Mouse (Mus musculus): ENCODE results near the gene Rcc2. TPM values are rescaled to one million over a fixed set of nuclear protein-coding genes. Genes with fewer than 3 reads are reported as not detected.
A peak's percentile ranks its signal among the peaks of the same experiment; 100 is the strongest.

Rcc2 gene
- total RNA-seq, 2 experiments from 2014 or later: 87.4 to 91.7 TPM

GRCm38 (mm10) chr4:140742543-140742942 is 42.2 kb downstream of the Rcc2 start, which contains the start of gene Padi6:
TSS of gene Padi6 (minus strand) at chr4:140742643.
- no peak within 1 kb of the TSS for H3K27ac ChIP-seq
- intact Hi-C loops (cut with DNase I): no loop called here
- H3K4me3 ChIP-seq: no peak within 1 kb of the TSS
- DNase-seq (ENCODE audit: extremely low spot score in 1 of 2, low spot score in 2 of 2): no peak
- TF ChIP-seq CTCF (IDR thresholded peaks at IDR 0.05): no peak

GRCm38 (mm10) chr4:140743086-140743485 is 42.7 kb downstream of the Rcc2 start:
- TF ChIP-seq CTCF (IDR thresholded peaks at IDR 0.05): no peak
- Histone ChIP-seq H3K27ac (no peak overlapping the region), H3K4me3 (no peak overlapping the region)
- no peak for DNase-seq (ENCODE audit: extremely low spot score in 1 of 2, low spot score in 2 of 2)
- intact Hi-C loops (cut with DNase I): no loop called here

GRCm38 (mm10) chr4:140744654-140745053 is 44.3 kb downstream of the Rcc2 start:
- H3K27ac ChIP-seq: no peak overlapping the region
- no peak overlapping the region for H3K4me3 ChIP-seq
- DNase-seq (ENCODE audit: extremely low spot score in 1 of 2, low spot score in 2 of 2): peak; percentile 38 to 62
- TF ChIP-seq CTCF (IDR thresholded peaks at IDR 0.05): peak; percentile 65
- intact Hi-C loops (cut with DNase I): loop anchor here (1.0 kb wide), 1 partner anchor 65 kb away; no protein-coding TSS in a partner anchor

DNA sequence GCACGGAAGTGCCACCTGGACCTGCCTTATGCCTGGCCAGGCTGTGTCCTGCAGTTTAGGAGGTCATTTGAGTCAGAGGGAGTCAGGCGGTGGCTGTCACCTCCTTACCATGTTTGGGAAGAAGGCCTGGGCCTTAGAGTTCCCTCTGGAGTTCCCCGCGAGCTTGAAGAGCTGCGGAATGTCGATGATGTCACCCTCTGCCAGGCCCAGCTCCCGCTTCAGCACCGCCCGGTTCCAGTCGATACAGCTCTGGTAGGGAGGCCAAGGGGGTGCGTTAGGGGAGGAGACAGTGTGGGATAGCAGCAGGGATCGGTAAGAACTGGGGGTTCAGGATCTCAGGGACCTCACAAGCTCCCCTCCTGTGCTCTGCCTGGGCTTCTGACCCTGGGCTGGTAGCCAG is 47.6 kb downstream of the Rcc2 start:
- intact Hi-C loops (cut with DNase I): no loop called here

GRCm38 (mm10) chr4:140750328-140750727 is 50.0 kb downstream of the Rcc2 start:
- intact Hi-C loops (cut with DNase I): no loop called here
- DNase-seq (ENCODE audit: extremely low spot score in 1 of 2, low spot score in 2 of 2): no peak
- Histone ChIP-seq H3K4me3 (no peak overlapping the region), H3K27ac (no peak overlapping the region)
- no peak for TF ChIP-seq CTCF (IDR thresholded peaks at IDR 0.05)

More for the DNA sequence above, 47.6 kb downstream of the Rcc2 start:
- Histone ChIP-seq H3K4me3 (no peak overlapping the region), H3K27ac (no peak overlapping the region)
- DNase-seq (ENCODE audit: extremely low spot score in 1 of 2, low spot score in 2 of 2): no peak
- TF ChIP-seq CTCF (IDR thresholded peaks at IDR 0.05): no peak

DNA sequence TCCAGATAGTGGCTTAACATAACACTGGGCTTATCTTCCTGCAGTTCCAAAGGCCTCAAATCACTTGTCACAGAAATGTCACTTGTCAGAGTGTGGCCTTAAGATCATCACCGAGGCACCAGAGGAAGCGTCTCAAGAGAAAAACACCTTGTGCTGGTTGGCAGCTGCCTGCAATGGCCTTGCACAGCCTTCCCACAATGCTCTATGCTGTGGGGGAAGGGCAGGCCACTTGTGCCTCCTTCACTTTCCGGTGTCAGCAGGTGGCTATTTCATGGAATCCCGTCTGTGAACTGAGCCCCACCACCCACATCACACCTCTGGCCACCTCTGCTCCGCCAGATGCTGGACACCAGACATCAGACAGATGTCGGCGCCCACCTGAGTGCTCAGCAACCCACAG is 53.0 kb downstream of the Rcc2 start:
- DNase-seq (ENCODE audit: extremely low spot score in 1 of 2, low spot score in 2 of 2): no peak
- no peak for TF ChIP-seq CTCF (IDR thresholded peaks at IDR 0.05)
- Histone ChIP-seq H3K4me3 (no peak overlapping the region), H3K27ac (no peak overlapping the region)
- intact Hi-C loops (cut with DNase I): no loop called here

DNA sequence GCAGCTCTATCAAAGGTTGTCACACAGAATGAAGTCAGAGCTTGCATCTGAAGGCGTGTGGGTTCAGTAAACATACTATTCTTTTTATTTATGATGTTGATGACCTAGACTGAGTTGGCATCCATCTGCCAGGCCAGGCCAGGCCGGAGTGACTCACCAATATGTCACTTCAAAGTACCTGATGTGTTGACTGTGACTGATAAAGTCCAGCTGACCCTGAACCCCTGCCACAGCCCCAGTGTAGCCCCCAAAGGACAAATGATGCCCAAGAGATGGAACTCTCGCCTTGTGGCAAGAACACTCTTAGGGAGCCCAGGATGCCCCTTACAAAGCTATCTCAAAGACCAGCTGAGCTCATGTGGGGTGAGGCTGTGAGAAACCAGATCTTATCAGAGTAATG is 55.5 kb downstream of the Rcc2 start:
- no peak for DNase-seq (ENCODE audit: extremely low spot score in 1 of 2, low spot score in 2 of 2)
- H3K4me3 ChIP-seq: no peak overlapping the region
- no peak overlapping the region for H3K27ac ChIP-seq
- intact Hi-C loops (cut with DNase I): no loop called here
- TF ChIP-seq CTCF (IDR thresholded peaks at IDR 0.05): no peak

DNA sequence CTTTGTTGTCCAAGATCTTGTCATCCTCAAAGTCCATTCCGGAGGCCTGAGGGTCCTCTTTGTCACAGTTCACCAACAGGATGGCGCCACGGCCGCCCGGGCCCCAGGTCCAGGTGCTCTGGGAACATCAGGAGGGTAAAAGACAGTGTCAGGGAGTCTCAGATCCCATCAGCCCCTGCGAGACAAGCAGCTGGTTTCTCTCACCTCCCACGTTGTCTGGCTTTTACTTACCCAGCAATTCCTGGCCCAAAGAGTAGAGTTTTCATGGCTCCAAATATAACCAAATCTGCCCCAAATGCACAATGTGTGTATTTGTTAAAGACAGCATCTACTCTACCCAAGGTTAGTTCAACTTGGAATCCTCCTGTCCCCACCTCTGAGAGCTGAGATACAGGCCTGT is 61.3 kb downstream of the Rcc2 start:
- H3K27ac ChIP-seq: no peak overlapping the region
- intact Hi-C loops (cut with DNase I): no loop called here
- H3K4me3 ChIP-seq: no peak overlapping the region
- DNase-seq (ENCODE audit: extremely low spot score in 1 of 2, low spot score in 2 of 2): no peak
- TF ChIP-seq CTCF (IDR thresholded peaks at IDR 0.05): no peak

- Histone ChIP-seq H3K27ac (no peak overlapping the region), H3K4me3 (no peak overlapping the region)
- TF ChIP-seq CTCF (IDR thresholded peaks at IDR 0.05): peak; percentile 62
- DNase-seq (ENCODE audit: extremely low spot score in 1 of 2, low spot score in 2 of 2): no peak
- intact Hi-C loops (cut with DNase I): no loop called here
These were observed 62.8 kb downstream of the Rcc2 start for GRCm38 (mm10) chr4:140763158-140763557.

- H3K4me3 ChIP-seq: no peak overlapping the region
- intact Hi-C loops (cut with DNase I): loop anchor here (5.0 kb wide), 1 partner anchor 51 kb away; no protein-coding TSS in a partner anchor
- no peak overlapping the region for H3K27ac ChIP-seq
- DNase-seq (ENCODE audit: extremely low spot score in 1 of 2, low spot score in 2 of 2): no peak
- no peak for TF ChIP-seq CTCF (IDR thresholded peaks at IDR 0.05)
These were observed 65.6 kb downstream of the Rcc2 start for GRCm38 (mm10) chr4:140765936-140766335.

DNA sequence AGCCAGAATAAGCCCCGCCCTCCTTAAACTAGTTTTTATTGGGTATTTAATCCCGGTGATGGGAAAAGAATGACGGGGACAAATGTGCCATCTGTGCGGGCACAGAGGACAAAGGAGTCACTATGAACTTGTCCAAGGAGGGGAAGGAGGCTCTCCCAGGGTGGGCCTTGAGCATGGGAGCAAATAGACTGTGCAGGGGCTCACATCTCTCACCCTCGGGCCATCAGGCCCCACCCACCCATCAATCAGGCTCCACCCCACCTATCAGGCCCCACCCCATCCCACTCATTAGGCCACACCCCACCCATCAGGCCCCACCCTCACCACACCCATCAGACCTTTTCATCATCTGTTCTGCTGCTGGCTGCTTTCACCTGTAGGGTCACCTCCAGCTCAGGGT is 68.6 kb downstream of the Rcc2 start:
- no peak for DNase-seq (ENCODE audit: extremely low spot score in 1 of 2, low spot score in 2 of 2)
- intact Hi-C loops (cut with DNase I): loop anchor here (5.0 kb wide), 1 partner anchor 48 kb away; no protein-coding TSS in a partner anchor
- H3K4me3 ChIP-seq: no peak overlapping the region
- no peak overlapping the region for H3K27ac ChIP-seq
- no peak for TF ChIP-seq CTCF (IDR thresholded peaks at IDR 0.05)

DNA sequence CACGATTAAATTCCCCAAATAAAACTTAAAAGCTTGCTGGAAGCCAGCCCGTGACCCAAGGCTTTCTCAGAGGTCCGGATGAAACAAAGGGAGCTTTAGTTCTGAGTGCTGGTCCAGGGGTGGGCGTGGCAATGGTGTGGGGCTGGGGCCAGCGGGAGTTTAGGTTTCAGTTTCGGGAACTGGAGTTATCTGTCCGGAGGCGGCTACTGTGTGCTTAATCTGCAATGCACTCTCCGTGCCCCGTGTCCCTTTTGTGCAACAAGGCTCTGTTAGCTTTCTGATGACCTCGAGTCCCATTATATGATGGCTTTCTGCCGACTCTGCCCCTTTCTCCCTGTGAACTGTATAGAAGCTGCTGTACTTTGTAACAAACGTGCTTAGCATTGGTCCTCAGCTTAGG is 70.1 kb downstream of the Rcc2 start:
- no peak for DNase-seq (ENCODE audit: extremely low spot score in 1 of 2, low spot score in 2 of 2)
- H3K27ac ChIP-seq: no peak overlapping the region
- H3K4me3 ChIP-seq: peak overlapping the region; percentile 22; the same call in 1 of the 2 replicates
- intact Hi-C loops (cut with DNase I): no loop called here
- no peak for TF ChIP-seq CTCF (IDR thresholded peaks at IDR 0.05)

- no peak for TF ChIP-seq CTCF (IDR thresholded peaks at IDR 0.05)
- DNase-seq (ENCODE audit: extremely low spot score in 1 of 2, low spot score in 2 of 2): no peak
- H3K27ac ChIP-seq: no peak overlapping the region
- intact Hi-C loops (cut with DNase I): no loop called here
- H3K4me3 ChIP-seq: no peak overlapping the region
These were observed 70.8 kb downstream of the Rcc2 start for GRCm38 (mm10) chr4:140771091-140771490.

Small RNAs within 50 kb of the gene (microRNA-seq; reads per million reads assigned to microRNA genes)
- gene Gm23045 (0 reads per million in 2 experiments), gene Gm25951 (0 reads per million in 2 experiments)

Other genes with a start within 250 kb of the Rcc2 start
- gene Arhgef10l, start 34.5 kb upstream of the Rcc2 start, total RNA-seq (2021): 10 to 100 TPM; 63.2 to 71.5 TPM
- not detected for gene Padi6, start 42.1 kb downstream of the Rcc2 start, total RNA-seq (2021)
- under 1 TPM in 1 of 2 experiments, not detected in 1; 0.14 TPM for gene Padi4, start 73.7 kb downstream of the Rcc2 start, total RNA-seq (2021)
- not detected for gene Padi3, start 110.1 kb downstream of the Rcc2 start, total RNA-seq (2021)
- gene Padi1, start 145.2 kb downstream of the Rcc2 start, total RNA-seq (2021): under 1 TPM in 1 of 2 experiments, not detected in 1; 0.09 TPM
- gene Padi2, start 205.8 kb downstream of the Rcc2 start, total RNA-seq (2021): 10 to 100 TPM; 10.2 to 11.6 TPM